Mouse (Mus musculus) layer of hippocampus, adult 8-10 months (tissue): ENCODE data around the gene Arr3. TPM values are rescaled to one million over a fixed set of nuclear protein-coding genes. Genes with fewer than 3 reads are reported as not detected.

Experiments used
- DNase-seq, 2 experiments: peaks; one replicate each; pipeline ENCODE4 v3.0.0; 2022; ENCODE audit warnings: low spot score in 2 of 2
- total RNA-seq, 4 experiments: library from RNA; stranded (reverse); gene quantifications; 2 replicates each; pipeline ENCODE4 v1.2.4; 2022

The Arr3 gene
- total RNA-seq, result 1 to 10 TPM in 1 of 4 experiments, under 1 TPM in 2, not detected in 1; 0.43 to 1.1 (median 0.52) TPM

GRCm38 (mm10) chrX:100605314-100605713 is at the start of gene Arr3:
Gene Arr3, plus strand, starts transcription at chrX:100605497.
- DNase-seq, result no peak

- DNase-seq, result no peak
Measured at GRCm38 (mm10) chrX:100556026-100556425, 49.3 kb upstream of the Arr3 start.

GRCm38 (mm10) chrX:100565696-100566095 is 39.6 kb upstream of the Arr3 start:
- DNase-seq, result no peak

- DNase-seq, result no peak
Measured at GRCm38 (mm10) chrX:100571951-100572350, 33.3 kb upstream of the Arr3 start, which contains the start of gene Awat1. Gene Awat1, plus strand, starts transcription at chrX:100572251.

GRCm38 (mm10) chrX:100594791-100595190 is 10.5 kb upstream of the Arr3 start, which contains the start of gene P2ry4:
Gene P2ry4, minus strand, starts transcription at chrX:100594869.
- DNase-seq, result no peak

GRCm38 (mm10) chrX:100597439-100597838 is 7.9 kb upstream of the Arr3 start:
- peak in 1 of 2 experiments; percentile 30 for DNase-seq

GRCm38 (mm10) chrX:100599755-100600154 is 5.5 kb upstream of the Arr3 start:
- peak; percentile 11 to 13 for DNase-seq

GRCm38 (mm10) chrX:100618488-100618887 is 13.2 kb downstream of the Arr3 start:
- DNase-seq, result no peak

- DNase-seq, result no peak
Measured at GRCm38 (mm10) chrX:100621366-100621765, 16.1 kb downstream of the Arr3 start.

- no peak for DNase-seq
Measured at GRCm38 (mm10) chrX:100624242-100624641, 18.9 kb downstream of the Arr3 start.

GRCm38 (mm10) chrX:100625146-100625545 is 19.8 kb downstream of the Arr3 start:
- DNase-seq, result no peak

- DNase-seq, result no peak
Measured at GRCm38 (mm10) chrX:100625546-100625801, 20.2 kb downstream of the Arr3 start, which contains the start of gene Kif4. Gene Kif4, plus strand, starts transcription at chrX:100625737.

GRCm38 (mm10) chrX:100625802-100626793 is 20.8 kb downstream of the Arr3 start, which contains the start of gene Pdzd11:
Gene Pdzd11, minus strand, starts transcription at chrX:100626568.
- peak; percentile 84 for DNase-seq

- DNase-seq, result no peak
Measured at GRCm38 (mm10) chrX:100629076-100629475, 23.8 kb downstream of the Arr3 start.

GRCm38 (mm10) chrX:100638477-100638876 is 33.2 kb downstream of the Arr3 start:
- no peak for DNase-seq

- no peak for DNase-seq
Measured at GRCm38 (mm10) chrX:100652848-100653247, 47.6 kb downstream of the Arr3 start.

- no peak for DNase-seq
Measured at GRCm38 (mm10) chrX:100664825-100665224, 59.5 kb downstream of the Arr3 start.

Other genes with a start within 250 kb of the Arr3 start
- not detected for gene Otud6a, start 176.5 kb upstream of the Arr3 start, total RNA-seq
- not detected for gene Awat2, start 162.8 kb upstream of the Arr3 start, total RNA-seq
- 10 to 100 TPM; 36.3 to 38.9 (median 37.6) TPM for gene Igbp1, start 111.2 kb upstream of the Arr3 start, total RNA-seq
- under 1 TPM; 0.50 to 0.96 (median 0.60) TPM for gene Dgat2l6, start 80.7 kb upstream of the Arr3 start, total RNA-seq
- not detected for gene Awat1, start 33.2 kb upstream of the Arr3 start, total RNA-seq
- under 1 TPM in 1 of 4 experiments, not detected in 3; 0.14 TPM for gene P2ry4, start 10.6 kb upstream of the Arr3 start, total RNA-seq
- under 1 TPM; 0.29 to 0.57 (median 0.44) TPM for gene Kif4, start 20.2 kb downstream of the Arr3 start, total RNA-seq
- 10 to 100 TPM; 38.4 to 48.0 (median 39.5) TPM for gene Pdzd11, start 21.1 kb downstream of the Arr3 start, total RNA-seq
- gene Gdpd2, start 124.4 kb downstream of the Arr3 start, total RNA-seq, result 10 to 100 TPM; 10.5 to 17.9 (median 15.4) TPM
- 100 to 1,000 TPM; 131 to 148 (median 136) TPM for gene Dlg3, start 162.2 kb downstream of the Arr3 start, total RNA-seq